Mouse (Mus musculus): ENCODE data around the gene Ptpn7. TPM values are rescaled to one million over a fixed set of nuclear protein-coding genes. Genes with fewer than 3 reads are reported as not detected.
"Not testable (repeated sequence)": the region's sequence is repeated elsewhere in the genome, so short reads cannot be mapped to it uniquely, and the experiment has no call there.

Gene Ptpn7
- polyA plus RNA-seq, 1 experiment from 2014 or later, result 1.1 TPM

GRCm38 (mm10) chr1:135181275-135181674 lies 48.8 kb downstream of the Ptpn7 start:
- Histone ChIP-seq H3K27ac (replicated peaks) (no peak overlapping the region), H3K9me3 (no peaks in the 10 kb centered on the region), H3K4me2 (replicated peaks) (no peak overlapping the region), H3K4me1 (no peaks in the 10 kb centered on the region), H3K27me3 (no peaks in the 10 kb centered on the region), H3K9ac (replicated peaks) (no peak overlapping the region), H3K4me3 (no peak overlapping the region), H3K36me3 (no peaks in the 10 kb centered on the region)
- no peak for ATAC-seq (ENCODE audit: low FRiP score, low read depth)
- WGBS, result 75% methylated on average over 4 of the region's 4 CpGs

DNA sequence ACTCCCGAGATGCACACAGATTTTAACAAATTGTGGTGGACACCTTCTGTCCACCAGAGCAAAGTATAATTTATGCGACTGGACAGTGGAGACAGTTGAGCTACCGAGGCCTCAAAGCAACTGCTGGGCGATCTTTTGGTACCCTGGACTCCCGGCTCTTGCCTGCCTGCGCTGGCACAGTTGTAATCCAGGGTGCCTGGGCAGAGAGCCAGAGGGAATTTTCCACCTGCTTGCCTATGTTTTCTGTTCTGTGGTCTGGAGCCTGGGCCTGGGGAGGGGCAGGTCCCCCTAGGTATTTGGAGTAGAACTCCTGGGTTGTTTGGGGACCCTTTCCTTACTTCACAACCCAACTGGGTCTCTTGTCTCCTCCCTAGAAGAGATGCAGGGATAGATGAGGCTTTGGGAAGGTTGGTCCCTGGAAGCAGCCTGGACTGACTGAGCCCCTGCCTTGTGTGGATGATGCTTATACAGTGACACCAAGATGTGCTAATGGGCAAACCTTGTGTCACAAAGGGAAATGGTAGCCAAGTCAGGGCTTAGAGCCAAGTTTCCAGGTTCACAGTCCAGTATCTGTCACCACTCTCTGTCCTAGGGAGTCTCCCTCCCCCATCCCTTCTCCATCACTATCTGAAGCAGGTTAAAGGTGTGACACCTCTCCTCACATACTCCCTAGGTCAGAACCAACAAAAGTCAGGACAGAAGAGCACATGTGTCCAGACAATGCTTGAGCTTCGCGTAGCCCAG lies 49.6 kb downstream of the Ptpn7 start:
- no peak overlapping the region for H3K9ac ChIP-seq (replicated peaks)
- no peak overlapping the region for H3K4me2 ChIP-seq (replicated peaks)
- H3K36me3 ChIP-seq, result no peaks in the 10 kb centered on the region
- H3K27me3 ChIP-seq, result no peaks in the 10 kb centered on the region
- no peak overlapping the region for H3K4me3 ChIP-seq
- H3K27ac ChIP-seq (replicated peaks), result no peak overlapping the region
- WGBS, result 88% methylated on average over 8 of the region's 8 CpGs
- ATAC-seq (ENCODE audit: low FRiP score, low read depth), result no peak
- no peaks in the 10 kb centered on the region for H3K4me1 ChIP-seq
- no peaks in the 10 kb centered on the region for H3K9me3 ChIP-seq

GRCm38 (mm10) chr1:135182975-135183374 lies 50.5 kb downstream of the Ptpn7 start:
- no peaks in the 10 kb centered on the region for H3K36me3 ChIP-seq
- H3K4me3 ChIP-seq, result no peak overlapping the region
- H3K27ac ChIP-seq (replicated peaks), result no peak overlapping the region
- H3K9me3 ChIP-seq, result no peaks in the 10 kb centered on the region
- no peak for ATAC-seq (ENCODE audit: low FRiP score, low read depth)
- H3K4me2 ChIP-seq (replicated peaks), result no peak overlapping the region
- no peaks in the 10 kb centered on the region for H3K4me1 ChIP-seq
- H3K27me3 ChIP-seq, result no peaks in the 10 kb centered on the region
- 70% methylated on average over 3 of the region's 3 CpGs for WGBS
- no peak overlapping the region for H3K9ac ChIP-seq (replicated peaks)

DNA sequence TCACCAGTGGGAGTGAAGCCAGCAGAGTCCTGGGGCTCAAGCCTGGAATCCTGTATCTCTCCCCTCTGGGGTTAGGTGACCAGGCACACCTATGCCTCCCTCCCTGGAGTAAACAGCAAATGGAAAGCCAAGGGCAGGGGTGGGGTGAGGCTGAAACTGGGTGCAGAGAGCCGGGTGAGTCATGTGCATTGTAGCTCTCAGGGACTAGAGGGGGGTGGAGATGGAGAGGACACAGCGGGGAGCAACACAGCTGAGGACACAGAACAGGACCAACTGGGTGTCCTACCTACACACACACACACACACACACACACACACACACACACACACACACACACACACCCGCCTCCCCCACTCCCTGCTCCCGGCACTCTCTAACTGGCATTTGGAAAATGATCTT lies 50.9 kb downstream of the Ptpn7 start:
- Histone ChIP-seq H3K27ac (replicated peaks) (no peak overlapping the region), H3K4me1 (0 out of 2 replicates have a peak, but pooled peaks cover 2% of the 10 kb centered on the region), H3K4me3 (no peak overlapping the region), H3K4me2 (replicated peaks) (no peak overlapping the region), H3K27me3 (no peaks in the 10 kb centered on the region), H3K9ac (replicated peaks) (no peak overlapping the region), H3K9me3 (no peaks in the 10 kb centered on the region), H3K36me3 (no peaks in the 10 kb centered on the region)
- no peak for ATAC-seq (ENCODE audit: low FRiP score, low read depth)
- WGBS, result 68% methylated on average over 2 of the region's 4 CpGs

DNA sequence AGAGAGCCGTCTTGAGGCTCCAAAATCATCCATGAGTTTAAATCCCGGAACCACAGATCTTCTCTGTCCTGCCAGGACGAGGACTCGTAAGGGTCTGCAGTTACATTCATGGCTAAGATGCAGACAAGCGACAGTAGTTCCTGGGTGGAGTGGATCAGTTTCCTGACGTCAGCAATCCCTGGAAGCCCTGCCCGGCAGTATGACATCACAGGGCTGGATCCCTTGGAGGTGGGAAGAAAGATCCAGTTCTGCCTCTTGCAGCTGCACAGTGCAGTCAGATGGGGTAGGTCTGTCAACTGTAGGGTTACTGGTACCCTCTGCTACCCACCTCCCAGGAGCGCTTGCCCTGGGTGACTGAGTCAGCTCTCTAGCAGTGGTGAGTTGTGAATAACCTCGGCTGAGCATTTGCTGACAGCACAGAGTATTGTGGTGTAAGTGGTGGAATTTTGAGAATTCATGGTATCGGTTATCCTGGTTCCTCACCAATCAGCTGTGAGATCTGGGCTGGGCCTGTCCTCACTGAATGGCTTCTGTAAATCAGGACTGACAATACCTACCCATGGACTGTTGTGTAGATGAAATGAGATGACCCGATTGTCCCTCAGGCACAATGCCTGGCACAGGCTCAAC lies 51.6 kb downstream of the Ptpn7 start:
- Histone ChIP-seq H3K4me3 (no peak overlapping the region), H3K4me2 (replicated peaks) (no peak overlapping the region), H3K4me1 (0 out of 2 replicates have a peak, but pooled peaks cover 2% of the 10 kb centered on the region), H3K36me3 (no peaks in the 10 kb centered on the region), H3K9ac (replicated peaks) (no peak overlapping the region), H3K9me3 (no peaks in the 10 kb centered on the region), H3K27me3 (no peaks in the 10 kb centered on the region), H3K27ac (replicated peaks) (no peak overlapping the region)
- ATAC-seq (ENCODE audit: low FRiP score, low read depth), result no peak
- 76% methylated on average over 11 of the region's 11 CpGs for WGBS

- WGBS, result 23% methylated on average over 5 of the region's 5 CpGs
- H3K4me3 ChIP-seq, result no peak overlapping the region
- no peak overlapping the region for H3K27ac ChIP-seq (replicated peaks)
- H3K9ac ChIP-seq (replicated peaks), result no peak overlapping the region
- H3K4me1 ChIP-seq, result 0 out of 2 replicates have a peak, but pooled peaks cover 2% of the 10 kb centered on the region
- no peaks in the 10 kb centered on the region for H3K36me3 ChIP-seq
- no peaks in the 10 kb centered on the region for H3K27me3 ChIP-seq
- H3K4me2 ChIP-seq (replicated peaks), result no peak overlapping the region
- H3K9me3 ChIP-seq, result no peaks in the 10 kb centered on the region
- no peak for ATAC-seq (ENCODE audit: low FRiP score, low read depth)
These were observed 53.4 kb downstream of the Ptpn7 start for GRCm38 (mm10) chr1:135185936-135186335.

DNA sequence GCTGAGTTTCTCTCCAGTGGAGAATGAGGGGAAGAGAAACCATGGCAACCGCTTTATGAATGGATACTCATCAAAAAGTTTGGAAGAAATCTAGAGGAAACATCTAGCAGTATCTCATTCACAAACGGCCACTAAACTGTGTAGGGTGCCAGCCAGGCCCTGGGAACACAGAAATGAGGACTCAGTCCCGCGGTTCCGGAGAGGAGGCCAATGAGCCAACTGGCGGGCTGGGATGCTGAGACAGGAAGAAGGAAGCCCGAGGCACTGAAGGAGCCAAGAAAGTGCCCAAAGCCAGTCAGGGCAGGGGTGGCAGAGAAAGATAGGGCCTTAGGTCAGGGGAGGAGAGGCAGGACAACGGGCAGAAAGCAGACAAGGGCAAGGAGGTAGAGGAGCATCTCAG lies 53.9 kb downstream of the Ptpn7 start:
- WGBS, result 37% methylated on average over 8 of the region's 8 CpGs
- no peak overlapping the region for H3K4me3 ChIP-seq
- H3K9me3 ChIP-seq, result no peaks in the 10 kb centered on the region
- H3K9ac ChIP-seq (replicated peaks), result no peak overlapping the region
- no peak overlapping the region for H3K27ac ChIP-seq (replicated peaks)
- H3K36me3 ChIP-seq, result no peaks in the 10 kb centered on the region
- 0 out of 2 replicates have a peak, but pooled peaks cover 2% of the 10 kb centered on the region for H3K4me1 ChIP-seq
- no peaks in the 10 kb centered on the region for H3K27me3 ChIP-seq
- H3K4me2 ChIP-seq (replicated peaks), result no peak overlapping the region
- no peak for ATAC-seq (ENCODE audit: low FRiP score, low read depth)

DNA sequence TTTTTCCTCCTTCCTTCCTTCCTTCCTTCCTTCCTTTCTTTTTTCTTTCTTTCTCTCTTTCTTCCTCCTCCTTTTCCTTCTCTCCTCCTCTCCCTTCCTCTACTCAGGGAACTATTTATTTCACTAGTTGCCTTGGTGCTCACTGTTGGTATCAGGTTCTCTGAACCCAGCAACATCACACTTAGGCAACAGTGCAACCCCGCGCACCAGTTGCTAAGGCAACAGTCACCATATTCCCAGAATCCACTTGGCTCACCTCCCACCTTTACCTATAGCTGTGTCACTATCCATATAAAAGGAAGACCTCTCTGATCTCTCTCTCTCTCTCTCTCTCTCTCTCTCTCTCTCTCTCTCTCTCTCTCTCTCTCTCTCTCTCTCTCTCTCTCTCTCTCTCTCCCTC lies 54.5 kb downstream of the Ptpn7 start:
- not testable (repeated sequence) for H3K9me3 ChIP-seq; H3K9ac ChIP-seq (replicated peaks); H3K27ac ChIP-seq (replicated peaks); H3K4me1 ChIP-seq; H3K4me3 ChIP-seq; H3K36me3 ChIP-seq; H3K4me2 ChIP-seq (replicated peaks); H3K27me3 ChIP-seq; ATAC-seq (ENCODE audit: low FRiP score, low read depth)
- 32% methylated on average over 2 of the region's 2 CpGs for WGBS

DNA sequence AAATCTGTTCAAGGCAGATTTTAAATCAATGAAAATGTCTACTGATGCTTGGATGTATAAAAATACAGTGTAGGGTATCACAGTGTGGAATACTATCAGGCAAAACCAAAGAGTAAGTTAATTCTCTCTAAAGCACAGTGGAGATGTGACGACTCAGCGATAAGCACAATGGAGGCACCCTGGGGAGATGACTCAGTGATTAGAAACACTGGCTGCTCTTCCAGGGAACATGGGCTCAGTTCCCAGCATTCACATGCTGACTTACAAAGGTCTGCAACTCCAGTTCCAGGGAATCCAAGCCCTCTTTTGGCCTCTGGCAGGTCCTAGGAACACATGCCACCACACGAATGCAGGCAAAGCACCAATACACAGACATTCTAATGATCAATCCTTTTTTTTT lies 55.7 kb downstream of the Ptpn7 start:
- Histone ChIP-seq H3K4me2 (replicated peaks) (no peak overlapping the region), H3K9me3 (no peaks in the 10 kb centered on the region), H3K27ac (replicated peaks) (no peak overlapping the region), H3K36me3 (no peaks in the 10 kb centered on the region), H3K27me3 (no peaks in the 10 kb centered on the region), H3K4me1 (0 out of 2 replicates have a peak, but pooled peaks cover 2% of the 10 kb centered on the region), H3K4me3 (no peak overlapping the region), H3K9ac (replicated peaks) (no peak overlapping the region)
- ATAC-seq (ENCODE audit: low FRiP score, low read depth), result no peak
- WGBS, result 14% methylated on average over 3 of the region's 3 CpGs

GRCm38 (mm10) chr1:135189186-135189585 lies 56.7 kb downstream of the Ptpn7 start:
- Histone ChIP-seq H3K36me3 (no peaks in the 10 kb centered on the region), H3K9me3 (no peaks in the 10 kb centered on the region), H3K4me2 (replicated peaks) (no peak overlapping the region), H3K4me3 (no peak overlapping the region), H3K4me1 (0 out of 2 replicates have a peak, but pooled peaks cover 2% of the 10 kb centered on the region), H3K27ac (replicated peaks) (no peak overlapping the region), H3K27me3 (no peaks in the 10 kb centered on the region), H3K9ac (replicated peaks) (no peak overlapping the region)
- ATAC-seq (ENCODE audit: low FRiP score, low read depth), result no peak
- WGBS, result 93% methylated on average over 4 of the region's 4 CpGs

GRCm38 (mm10) chr1:135194335-135194734 lies 61.8 kb downstream of the Ptpn7 start:
- H3K4me1 ChIP-seq; H3K9me3 ChIP-seq; H3K4me3 ChIP-seq; H3K27ac ChIP-seq (replicated peaks); ATAC-seq (ENCODE audit: low FRiP score, low read depth); H3K36me3 ChIP-seq; H3K27me3 ChIP-seq; H3K9ac ChIP-seq (replicated peaks); H3K4me2 ChIP-seq (replicated peaks): not testable (repeated sequence)
- WGBS, result 82% methylated on average over 5 of the region's 5 CpGs

All from midbrain, embryonic 12.5 days (tissue).